Mouse (Mus musculus): Measurements from ENCODE around the gene Scp2. TPM values are rescaled to one million over a fixed set of nuclear protein-coding genes. Genes with fewer than 3 reads are reported as not detected.

The Scp2 gene
- polyA plus RNA-seq, 1 experiment: 804 TPM

- no peak overlapping the region for H3K27ac ChIP-seq (replicated peaks; ENCODE audit: low read depth, low read length)
- no peak overlapping the region for H3K4me3 ChIP-seq (ENCODE audit: insufficient read depth, low read depth, low read length)
- no peaks in the 10 kb centered on the region for H3K4me1 ChIP-seq (ENCODE audit: control insufficient read depth, insufficient read depth, insufficient read length, low read length)
Observed at GRCm38 (mm10) chr4:108024641-108025040, 120.2 kb downstream of the Scp2 start.

- Histone ChIP-seq H3K4me1 (ENCODE audit: control insufficient read depth, insufficient read depth, insufficient read length, low read length) (no peaks in the 10 kb centered on the region), H3K4me3 (ENCODE audit: insufficient read depth, low read depth, low read length) (no peak overlapping the region), H3K27ac (replicated peaks; ENCODE audit: low read depth, low read length) (no peak overlapping the region)
Observed at GRCm38 (mm10) chr4:108023186-108023585, 121.6 kb downstream of the Scp2 start.

GRCm38 (mm10) chr4:108020178-108020577 is 124.6 kb downstream of the Scp2 start:
- H3K4me3 ChIP-seq (ENCODE audit: insufficient read depth, low read depth, low read length): no peak overlapping the region
- no peak overlapping the region for H3K27ac ChIP-seq (replicated peaks; ENCODE audit: low read depth, low read length)
- H3K4me1 ChIP-seq (ENCODE audit: control insufficient read depth, insufficient read depth, insufficient read length, low read length): peaks cover 6% of the 10 kb centered on the region

- no peak overlapping the region for H3K4me3 ChIP-seq (ENCODE audit: insufficient read depth, low read depth, low read length)
- H3K27ac ChIP-seq (replicated peaks; ENCODE audit: low read depth, low read length): no peak overlapping the region
- peaks cover 6% of the 10 kb centered on the region for H3K4me1 ChIP-seq (ENCODE audit: control insufficient read depth, insufficient read depth, insufficient read length, low read length)
Observed at GRCm38 (mm10) chr4:108018961-108019921, 125.6 kb downstream of the Scp2 start.

- H3K4me3 ChIP-seq (ENCODE audit: insufficient read depth, low read depth, low read length): no peak overlapping the region
- peaks cover 6% of the 10 kb centered on the region for H3K4me1 ChIP-seq (ENCODE audit: control insufficient read depth, insufficient read depth, insufficient read length, low read length)
- H3K27ac ChIP-seq (replicated peaks; ENCODE audit: low read depth, low read length): no peak overlapping the region
Observed at GRCm38 (mm10) chr4:108018241-108018923, 126.4 kb downstream of the Scp2 start.

GRCm38 (mm10) chr4:108017839-108018238 is 127.0 kb downstream of the Scp2 start:
- Histone ChIP-seq H3K27ac (replicated peaks; ENCODE audit: low read depth, low read length) (no peak overlapping the region), H3K4me3 (ENCODE audit: insufficient read depth, low read depth, low read length) (no peak overlapping the region), H3K4me1 (ENCODE audit: control insufficient read depth, insufficient read depth, insufficient read length, low read length) (peaks cover 6% of the 10 kb centered on the region)

- H3K27ac ChIP-seq (replicated peaks; ENCODE audit: low read depth, low read length): peak overlapping the region; percentile 89
Observed at GRCm38 (mm10) chr4:108016321-108016720, 128.5 kb downstream of the Scp2 start.

GRCm38 (mm10) chr4:108015067-108015765 is 129.6 kb downstream of the Scp2 start:
- peak overlapping the region; percentile 96 for H3K27ac ChIP-seq (replicated peaks; ENCODE audit: low read depth, low read length)
- H3K4me3 ChIP-seq (ENCODE audit: insufficient read depth, low read depth, low read length): no peak overlapping the region
- peaks cover 6% of the 10 kb centered on the region for H3K4me1 ChIP-seq (ENCODE audit: control insufficient read depth, insufficient read depth, insufficient read length, low read length)

More at GRCm38 (mm10) chr4:108016321-108016720, 128.5 kb downstream of the Scp2 start:
- Histone ChIP-seq H3K4me1 (ENCODE audit: control insufficient read depth, insufficient read depth, insufficient read length, low read length) (peaks cover 6% of the 10 kb centered on the region), H3K4me3 (ENCODE audit: insufficient read depth, low read depth, low read length) (no peak overlapping the region)

- H3K4me3 ChIP-seq (ENCODE audit: insufficient read depth, low read depth, low read length): no peak overlapping the region
- peaks cover 6% of the 10 kb centered on the region for H3K4me1 ChIP-seq (ENCODE audit: control insufficient read depth, insufficient read depth, insufficient read length, low read length)
- peak overlapping the region; percentile 85 for H3K27ac ChIP-seq (replicated peaks; ENCODE audit: low read depth, low read length)
Observed at GRCm38 (mm10) chr4:108014466-108014865, 130.3 kb downstream of the Scp2 start.

- Histone ChIP-seq H3K4me1 (ENCODE audit: control insufficient read depth, insufficient read depth, insufficient read length, low read length) (no peaks in the 10 kb centered on the region), H3K4me3 (ENCODE audit: insufficient read depth, low read depth, low read length) (no peak overlapping the region), H3K27ac (replicated peaks; ENCODE audit: low read depth, low read length) (no peak overlapping the region)
Observed at GRCm38 (mm10) chr4:108008541-108008940, 136.3 kb downstream of the Scp2 start.

- H3K4me3 ChIP-seq (ENCODE audit: insufficient read depth, low read depth, low read length): no peak overlapping the region
- H3K4me1 ChIP-seq (ENCODE audit: control insufficient read depth, insufficient read depth, insufficient read length, low read length): no peaks in the 10 kb centered on the region
- no peak overlapping the region for H3K27ac ChIP-seq (replicated peaks; ENCODE audit: low read depth, low read length)
Observed at GRCm38 (mm10) chr4:108007532-108008103, 137.2 kb downstream of the Scp2 start.

GRCm38 (mm10) chr4:108005328-108005727 is 139.5 kb downstream of the Scp2 start:
- no peak overlapping the region for H3K27ac ChIP-seq (replicated peaks; ENCODE audit: low read depth, low read length)
- no peaks in the 10 kb centered on the region for H3K4me1 ChIP-seq (ENCODE audit: control insufficient read depth, insufficient read depth, insufficient read length, low read length)
- H3K4me3 ChIP-seq (ENCODE audit: insufficient read depth, low read depth, low read length): no peak overlapping the region

- Histone ChIP-seq H3K27ac (replicated peaks; ENCODE audit: low read depth, low read length) (peak overlapping the region; percentile 69), H3K4me1 (ENCODE audit: control insufficient read depth, insufficient read depth, insufficient read length, low read length) (peaks cover 12% of the 10 kb centered on the region), H3K4me3 (ENCODE audit: insufficient read depth, low read depth, low read length) (no peak overlapping the region)
Observed at GRCm38 (mm10) chr4:107999380-107999779, 145.4 kb downstream of the Scp2 start.

GRCm38 (mm10) chr4:107998641-107999332 is 146.0 kb downstream of the Scp2 start:
- Histone ChIP-seq H3K4me3 (ENCODE audit: insufficient read depth, low read depth, low read length) (no peak overlapping the region), H3K27ac (replicated peaks; ENCODE audit: low read depth, low read length) (peak overlapping the region; percentile 91), H3K4me1 (ENCODE audit: control insufficient read depth, insufficient read depth, insufficient read length, low read length) (peaks cover 12% of the 10 kb centered on the region)

Measured in brown adipose tissue, adult 24 weeks (tissue).